Mouse (Mus musculus) embryonic facial prominence, embryonic 15.5 days (tissue): ENCODE results near the gene Cyp2t4. TPM values are rescaled to one million over a fixed set of nuclear protein-coding genes. Genes with fewer than 3 reads are reported as not detected.

Experiments used
- microRNA counts: library from miRNA; unstranded; fragments of <30 nt; microRNA quantifications from one replicate; lab custom pipeline; 2016
- microRNA-seq: library from miRNA; unstranded; fragments of <30 nt; microRNA quantifications from one replicate; pipeline ENCODE4, GENCODE M21; 2016; ENCODE audit warnings: borderline number of aligned reads
- polyA plus RNA-seq: library from polyadenylated mRNA; unstranded; fragments of >200 nt; fragmentation: Nextera tagmentation; extraction: Ambion mirVana; gene quantifications from 2 replicates; pipeline ENCODE4 v1.2.1, GENCODE M21; 2015

Gene Cyp2t4
- polyA plus RNA-seq, 1 experiment from 2014 or later: 2.1 TPM

MicroRNAs encoded within 50 kb of the gene (microRNA counts, 519-probe panel; counts per million panel counts)
- microRNA mmu-miR-1191 (lab: Ali Mortazavi, UCI): not detected

Small RNA genes within 50 kb of the gene (microRNA-seq; reads per million reads assigned to microRNA genes)
- gene Mir1191 (4.1 reads per million, percentile 18 among the genes with 10 or more reads in this experiment), gene Mir3101 (not detected)

Other genes with a start within 250 kb of the Cyp2t4 start
- gene Cyp2a22, start 214.3 kb upstream of the Cyp2t4 start, polyA plus RNA-seq: not detected in 2 replicates
- not detected in 2 replicates for gene Cyp2a12, start 124.6 kb upstream of the Cyp2t4 start, polyA plus RNA-seq
- gene Cyp2f2, start 33.8 kb upstream of the Cyp2t4 start, polyA plus RNA-seq: 71.5 and 102 TPM in 2 replicates
- gene Egln2, start 13.1 kb downstream of the Cyp2t4 start, polyA plus RNA-seq: 83.0 and 86.7 TPM in 2 replicates
- 72.4 and 73.1 TPM in 2 replicates for gene Rab4b, start 25.2 kb downstream of the Cyp2t4 start, polyA plus RNA-seq
- 1.9 TPM in 1 of 2 replicates, not detected in the other for gene Gm21983, start 27.4 kb downstream of the Cyp2t4 start, polyA plus RNA-seq
- gene Mia, start 27.4 kb downstream of the Cyp2t4 start, polyA plus RNA-seq: 37.4 and 53.5 TPM in 2 replicates
- gene BC024978, start 42.1 kb downstream of the Cyp2t4 start, polyA plus RNA-seq: 3.9 and 4.3 TPM in 2 replicates
- 238 and 242 TPM in 2 replicates for gene Snrpa, start 42.6 kb downstream of the Cyp2t4 start, polyA plus RNA-seq
- 11.6 and 13.5 TPM in 2 replicates for gene Itpkc, start 74.9 kb downstream of the Cyp2t4 start, polyA plus RNA-seq
- gene Coq8b, start 79.3 kb downstream of the Cyp2t4 start, polyA plus RNA-seq: 23.0 and 27.1 TPM in 2 replicates
- gene Numbl, start 104.7 kb downstream of the Cyp2t4 start, polyA plus RNA-seq: 48.7 and 49.3 TPM in 2 replicates
- 85.5 and 92.3 TPM in 2 replicates for gene Ltbp4, start 184.0 kb downstream of the Cyp2t4 start, polyA plus RNA-seq
- 36.8 and 46.2 TPM in 2 replicates for gene Shkbp1, start 202.3 kb downstream of the Cyp2t4 start, polyA plus RNA-seq
- 0.35 and 0.43 TPM in 2 replicates for gene Gm20479, start 203.7 kb downstream of the Cyp2t4 start, polyA plus RNA-seq